Mouse (Mus musculus): ENCODE data around the gene Ccdc85c.

DNA sequence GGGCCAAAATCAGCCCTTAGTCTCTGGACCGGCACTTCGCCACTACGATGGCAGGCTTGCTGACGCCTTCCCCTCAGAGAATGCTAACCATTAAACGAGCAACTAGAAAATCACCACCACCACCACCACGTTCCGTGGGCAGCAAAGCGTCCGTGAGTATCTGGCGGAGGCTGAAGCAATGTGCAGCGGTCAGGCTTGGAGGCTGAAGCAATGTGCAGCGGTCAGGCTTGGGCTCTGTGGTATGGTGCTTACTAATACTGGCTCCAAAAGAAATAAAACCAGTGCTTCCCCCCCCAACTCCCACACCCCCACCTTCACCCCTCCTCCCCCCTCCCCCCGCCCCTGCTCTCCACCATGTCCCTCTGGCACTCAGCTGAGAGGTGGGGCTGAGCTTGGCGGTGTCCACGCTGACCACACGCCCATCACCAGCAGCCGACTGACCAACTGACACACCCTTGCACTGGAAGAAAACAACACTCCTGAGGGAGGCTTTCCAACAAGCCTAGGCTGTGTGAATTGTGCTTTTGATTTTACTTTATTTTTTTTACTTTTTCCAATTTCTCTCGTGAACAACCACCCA is 39.2 kb downstream of the Ccdc85c start:
- TF ChIP-seq CTCF (IDR thresholded peaks at IDR 0.05; ENCODE audit: extremely low read depth, insufficient read length, insufficient replicate concordance, low read depth, low read length): no peak
- TF ChIP-seq POLR2A (IDR thresholded peaks at IDR 0.05; ENCODE audit: low read depth, low read length): no peak
